Mouse (Mus musculus) myocyte (in vitro differentiated cells): ENCODE data around the gene Rhebl1. TPM values are rescaled to one million over a fixed set of nuclear protein-coding genes. Genes with fewer than 3 reads are reported as not detected.

ENCODE experiments used
- H3K27me3 ChIP-seq: one replicate; pipeline ENCODE4 v1.6.1; 2011; ENCODE audit not compliant: control insufficient read depth, insufficient read depth, insufficient read length
- H3K36me3 ChIP-seq: one replicate; pipeline ENCODE4 v1.6.1; 2011; ENCODE audit not compliant: control insufficient read depth, insufficient read depth
- H3K4me2 ChIP-seq: one replicate; pipeline ENCODE4 v1.6.1; 2011; ENCODE audit warnings: low read depth, control low read depth
- H3K4me3 ChIP-seq: one replicate; pipeline ENCODE4 v1.5.1; 2011; ENCODE audit warnings: mild to moderate bottlenecking, control low read depth, moderate library complexity
- H3K79me2 ChIP-seq: one replicate; pipeline ENCODE4 v1.6.1; 2011; ENCODE audit not compliant: control insufficient read depth, insufficient read depth
- H3ac ChIP-seq: one replicate; pipeline ENCODE4 v1.6.1; 2011; ENCODE audit not compliant: control insufficient read depth, insufficient read length
- CEBPB ChIP-seq: IDR thresholded peaks from 2 replicates; pipeline ENCODE4 v1.6.1; 2011; ENCODE audit warnings: mild to moderate bottlenecking, moderate library complexity; ENCODE audit not compliant: poor library complexity, insufficient read depth, severe bottlenecking
- E2F4 ChIP-seq: IDR thresholded peaks from one replicate; pipeline ENCODE4 v1.6.1; 2011; ENCODE audit warnings: mild to moderate bottlenecking, control low read depth, moderate library complexity; ENCODE audit not compliant: insufficient read depth
- MAX ChIP-seq: IDR thresholded peaks from one replicate; pipeline ENCODE4 v1.6.1; 2011; ENCODE audit warnings: low read depth, mild to moderate bottlenecking, control low read depth
- MYOD1 ChIP-seq, 3 experiments: IDR thresholded peaks; one replicate each; pipeline ENCODE4 v1.6.1; 2011; ENCODE audit warnings: control low read depth in 2 of 3, low read depth in 2 of 3, mild to moderate bottlenecking in 2 of 3, moderate library complexity in 1 of 3; ENCODE audit not compliant: insufficient read length in 2 of 3, control insufficient read depth in 1 of 3
- MYOG ChIP-seq, 3 experiments: IDR thresholded peaks; one replicate each; pipeline ENCODE4 v1.6.1; 2011; ENCODE audit warnings: control low read depth in 2 of 3, low read depth in 2 of 3, mild to moderate bottlenecking in 2 of 3; ENCODE audit not compliant: insufficient read length in 2 of 3, control insufficient read depth in 1 of 3, insufficient read depth in 1 of 3
- POLR2A ChIP-seq: IDR thresholded peaks from one replicate; pipeline ENCODE4 v1.6.1; 2011; ENCODE audit warnings: low read depth, mild to moderate bottlenecking, control low read depth, moderate library complexity; ENCODE audit not compliant: insufficient read length
- POLR2AphosphoS2 ChIP-seq: IDR thresholded peaks from one replicate; pipeline ENCODE4 v1.6.1; 2011; ENCODE audit warnings: low read depth, control low read depth; ENCODE audit not compliant: insufficient read length
- REST ChIP-seq: IDR thresholded peaks from one replicate; pipeline ENCODE4 v1.6.1; 2011; ENCODE audit warnings: mild to moderate bottlenecking, control low read depth, moderate library complexity; ENCODE audit not compliant: insufficient read depth, insufficient read length
- SRF ChIP-seq: IDR thresholded peaks from one replicate; pipeline ENCODE4 v1.6.1; 2011; ENCODE audit warnings: low read depth; ENCODE audit not compliant: control insufficient read depth, insufficient read length
- TCF12 ChIP-seq: IDR thresholded peaks from one replicate; pipeline ENCODE4 v1.6.1; 2011; ENCODE audit warnings: mild to moderate bottlenecking, control low read depth; ENCODE audit not compliant: poor library complexity, insufficient read depth, severe bottlenecking
- TCF3 ChIP-seq: IDR thresholded peaks from one replicate; pipeline ENCODE4 v1.6.1; 2011; ENCODE audit warnings: low read depth, control low read depth; ENCODE audit not compliant: insufficient read length
- USF1 ChIP-seq: IDR thresholded peaks from one replicate; pipeline ENCODE4 v1.6.1; 2011; ENCODE audit warnings: low read depth, mild to moderate bottlenecking, control low read depth, moderate library complexity
- polyA plus RNA-seq: library from polyadenylated mRNA; unstranded; fragments of >200 nt; fragmentation: generic; extraction: Trizol; gene quantifications from one replicate; pipeline ENCODE4 v1.2.1, GENCODE M21; 2012; ENCODE audit warnings: missing spikeins

Rhebl1 gene
- polyA plus RNA-seq, 1 experiment: 7.6 TPM

DNA sequence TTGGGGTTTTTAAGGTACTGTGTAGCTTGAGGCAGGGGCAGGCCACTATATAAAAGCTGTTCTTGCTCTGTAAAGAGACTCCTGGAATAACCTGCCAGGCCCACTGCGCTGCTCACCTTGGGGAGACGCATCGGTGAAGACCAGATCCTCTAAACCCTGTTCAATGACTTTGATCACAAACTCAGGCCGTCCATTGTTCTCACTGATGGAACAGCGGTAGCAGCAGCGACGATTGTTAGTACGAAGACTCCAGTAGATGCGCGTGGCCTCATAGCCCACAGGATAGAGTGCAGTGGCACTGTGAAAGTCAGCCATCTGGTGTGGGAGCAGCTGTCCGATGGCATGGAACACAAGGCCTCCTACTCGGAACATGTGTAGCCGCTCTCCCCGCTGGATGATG lies 55.2 kb downstream of the Rhebl1 start:
- H3K4me2 ChIP-seq: no peak overlapping the region
- no peaks in the 10 kb centered on the region for H3K27me3 ChIP-seq
- H3K79me2 ChIP-seq: no peaks in the 10 kb centered on the region
- no peak for TF ChIP-seq TCF12
- no peak for TF ChIP-seq USF1
- no peak for TF ChIP-seq MYOG (IDR thresholded peaks at IDR 0.05; ENCODE audit: control insufficient read depth in 1 of 3, insufficient read depth in 1 of 3, insufficient read length in 2 of 3, low read depth in 2 of 3)
- no peak for TF ChIP-seq MAX
- TF ChIP-seq E2F4: no peak
- TF ChIP-seq POLR2AphosphoS2: no peak
- TF ChIP-seq REST: no peak
- no peak for TF ChIP-seq CEBPB
- no peak for TF ChIP-seq MYOD1 (IDR thresholded peaks at IDR 0.05; ENCODE audit: control insufficient read depth in 1 of 3, insufficient read length in 2 of 3, low read depth in 2 of 3)
- no peak for TF ChIP-seq TCF3
- TF ChIP-seq SRF: no peak
- no peak overlapping the region for H3K4me3 ChIP-seq
- no peak overlapping the region for H3ac ChIP-seq
- H3K36me3 ChIP-seq: peaks cover 67% of the 10 kb centered on the region

DNA sequence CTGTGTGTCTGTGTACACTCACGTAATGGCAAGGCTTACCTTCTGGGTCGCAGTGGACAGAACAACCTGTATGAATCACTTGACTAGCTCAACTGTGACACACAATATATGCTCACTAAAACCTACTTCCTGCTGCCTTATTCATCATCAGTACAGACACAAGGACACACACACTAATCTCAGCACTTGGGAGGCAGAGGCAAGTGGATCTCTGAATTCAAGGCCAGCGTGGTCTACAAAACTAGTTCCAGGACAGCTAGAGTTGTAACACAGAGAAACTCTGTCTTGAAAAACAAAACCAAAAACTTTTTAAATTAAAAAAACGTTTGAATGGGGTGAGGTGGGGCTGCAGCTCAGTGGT lies 56.6 kb downstream of the Rhebl1 start:
- H3K36me3 ChIP-seq: peaks cover 72% of the 10 kb centered on the region
- H3K79me2 ChIP-seq: no peaks in the 10 kb centered on the region
- no peak overlapping the region for H3K4me2 ChIP-seq
- TF ChIP-seq REST (no peak), USF1 (no peak), POLR2AphosphoS2 (no peak), TCF3 (no peak), MYOD1 (IDR thresholded peaks at IDR 0.05; ENCODE audit: control insufficient read depth in 1 of 3, insufficient read length in 2 of 3, low read depth in 2 of 3) (no peak), SRF (no peak), TCF12 (no peak), E2F4 (no peak), CEBPB (no peak), POLR2A (no peak), MAX (no peak)
- no peaks in the 10 kb centered on the region for H3K27me3 ChIP-seq
- no peak overlapping the region for H3K4me3 ChIP-seq
- H3ac ChIP-seq: no peak overlapping the region

DNA sequence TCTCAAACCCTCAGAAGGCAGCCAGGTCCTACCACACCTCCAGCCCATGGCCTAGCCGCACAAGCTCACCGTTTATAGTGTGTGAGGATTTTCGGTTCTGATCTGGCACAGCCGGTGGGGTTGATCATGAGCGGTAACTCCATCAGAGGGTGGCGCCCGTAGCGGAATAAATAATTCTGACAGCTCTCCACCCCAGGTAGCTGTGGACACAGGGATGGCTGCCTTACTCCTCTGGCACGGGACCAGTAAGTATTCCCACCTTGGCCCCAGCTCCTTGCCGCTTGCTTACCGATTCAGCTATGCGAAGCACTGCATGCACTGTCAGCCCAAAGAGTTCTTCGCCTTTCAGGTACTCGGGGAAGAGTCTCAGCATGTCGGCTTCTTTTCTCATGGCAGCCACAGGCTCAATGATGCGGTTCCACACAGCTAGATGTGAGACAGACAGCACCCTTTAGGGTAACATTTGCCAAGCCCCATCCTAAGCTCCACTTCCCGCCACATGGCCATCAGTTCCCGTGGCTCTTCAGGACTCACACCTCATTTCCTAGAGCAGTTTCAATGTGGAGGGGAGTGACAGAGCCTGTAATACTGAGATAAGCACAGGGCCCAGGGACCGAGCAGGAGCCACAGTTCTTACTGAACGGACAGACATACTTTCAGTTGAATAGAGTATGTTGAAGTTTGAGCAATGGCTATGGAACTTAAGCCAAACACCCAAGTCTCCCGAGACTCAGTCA lies 57.2 kb downstream of the Rhebl1 start:
- no peak overlapping the region for H3K4me3 ChIP-seq
- no peaks in the 10 kb centered on the region for H3K79me2 ChIP-seq
- no peaks in the 10 kb centered on the region for H3K27me3 ChIP-seq
- H3K36me3 ChIP-seq: peaks cover 67% of the 10 kb centered on the region
- TF ChIP-seq MYOD1 (IDR thresholded peaks at IDR 0.05; ENCODE audit: control insufficient read depth in 1 of 3, insufficient read length in 2 of 3, low read depth in 2 of 3): no peak
- no peak for TF ChIP-seq MYOG (IDR thresholded peaks at IDR 0.05; ENCODE audit: control insufficient read depth in 1 of 3, insufficient read depth in 1 of 3, insufficient read length in 2 of 3, low read depth in 2 of 3)
- TF ChIP-seq CEBPB: no peak
- no peak for TF ChIP-seq E2F4
- no peak for TF ChIP-seq SRF
- TF ChIP-seq POLR2A: no peak
- no peak for TF ChIP-seq USF1
- no peak for TF ChIP-seq REST
- TF ChIP-seq MAX: no peak
- no peak for TF ChIP-seq POLR2AphosphoS2
- H3ac ChIP-seq: no peak overlapping the region
- no peak overlapping the region for H3K4me2 ChIP-seq

DNA sequence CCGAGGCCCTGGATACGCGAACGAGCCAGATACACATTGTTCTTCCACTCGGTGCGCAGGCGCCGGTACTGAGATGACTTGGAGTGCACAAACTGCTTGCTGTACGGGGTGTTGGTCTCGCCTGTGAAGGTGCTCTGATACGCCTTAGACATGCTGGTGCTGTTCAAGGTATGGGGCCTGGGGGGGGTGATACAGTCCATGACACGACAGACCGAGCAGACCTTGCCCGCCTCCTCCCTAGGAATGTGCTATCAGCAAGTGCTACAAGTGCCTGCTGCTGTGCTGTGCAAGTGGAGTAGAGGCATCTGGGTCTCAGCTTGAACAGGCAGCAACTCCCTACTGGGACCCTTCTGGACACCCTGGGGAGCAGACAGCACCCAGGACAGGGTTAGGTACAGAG lies 59.0 kb downstream of the Rhebl1 start:
- TF ChIP-seq TCF12 (no peak), TCF3 (no peak), MAX (no peak), MYOD1 (IDR thresholded peaks at IDR 0.05; ENCODE audit: control insufficient read depth in 1 of 3, insufficient read length in 2 of 3, low read depth in 2 of 3) (no peak), REST (no peak), CEBPB (no peak), POLR2AphosphoS2 (no peak), SRF (no peak), MYOG (IDR thresholded peaks at IDR 0.05; ENCODE audit: control insufficient read depth in 1 of 3, insufficient read depth in 1 of 3, insufficient read length in 2 of 3, low read depth in 2 of 3) (no peak), POLR2A (no peak)
- Histone ChIP-seq H3K79me2 (peaks cover 3% of the 10 kb centered on the region), H3K4me3 (no peak overlapping the region), H3ac (no peak overlapping the region), H3K36me3 (peaks cover 53% of the 10 kb centered on the region), H3K4me2 (no peak overlapping the region), H3K27me3 (no peaks in the 10 kb centered on the region)
